Mouse (Mus musculus): ENCODE results near the gene Rps2.

DNA sequence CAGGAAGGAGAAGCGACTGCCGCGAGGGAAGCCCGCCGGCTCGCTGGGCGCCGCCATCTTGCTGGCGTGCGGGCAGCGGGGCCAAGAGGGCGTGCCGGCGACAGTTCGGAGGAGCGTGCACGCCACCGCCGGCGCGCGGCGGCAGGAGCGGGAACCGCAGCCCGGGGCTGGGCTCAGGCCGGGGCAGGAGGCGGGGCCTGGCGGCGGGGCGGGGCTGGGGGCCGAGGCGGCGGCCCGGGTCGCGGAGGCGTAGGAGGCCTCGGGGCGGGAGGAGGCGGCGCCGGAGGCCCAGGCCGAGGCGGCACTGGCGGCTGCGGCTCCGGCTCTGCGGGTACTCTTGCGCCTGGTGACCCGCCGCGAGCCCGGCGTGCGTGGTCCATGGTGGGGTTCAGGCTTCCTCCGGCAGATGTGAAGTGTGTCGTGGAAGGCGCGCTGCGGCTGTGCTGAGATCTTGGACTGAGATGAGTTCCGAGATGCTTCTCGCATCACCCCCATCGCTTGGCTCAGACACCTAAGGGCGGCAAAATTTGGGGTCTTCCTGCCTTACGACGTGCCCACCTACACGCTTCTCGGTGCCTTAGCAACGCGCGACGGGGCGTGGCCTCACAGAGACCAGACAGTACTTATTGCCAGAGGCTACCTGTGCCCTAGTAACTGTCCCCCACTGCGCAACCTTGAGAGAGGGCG, 21.8 kb upstream of the Rps2 start, which contains the start of the genes Gfer and Noxo1:
- 0 out of 6 replicates have a peak, but pooled peaks of 1 of the 3 experiments have one; percentile 0 for TF ChIP-seq CTCF (IDR thresholded peaks at IDR 0.05 in 2 of 3, conservative IDR thresholded peaks at IDR 0.05 in 1 of 3; ENCODE audit: control insufficient read depth in 1 of 3, insufficient read depth in 1 of 3, low read depth in 2 of 3, low read length in 3 of 3, poor library complexity in 1 of 3, severe bottlenecking in 1 of 3)
- TF ChIP-seq TAL1 (IDR thresholded peaks at IDR 0.05; ENCODE audit: low read length) = no peak
- peak; percentile 75 to 97; a peak in 2 of 4 replicates for TF ChIP-seq POLR2A (IDR thresholded peaks at IDR 0.05; ENCODE audit: control insufficient read depth in 1 of 2, insufficient read depth in 1 of 2, low read depth in 1 of 2, low read length in 2 of 2, poor library complexity in 1 of 2)
- no peak for TF ChIP-seq GABPA (IDR thresholded peaks at IDR 0.05; ENCODE audit: low read depth, low read length)
- TF ChIP-seq HCFC1 (IDR thresholded peaks at IDR 0.05; ENCODE audit: low read depth, low read length) = peak; percentile 53
